Mouse (Mus musculus): ENCODE results near the gene Rps23.

The Rps23 gene

DNA sequence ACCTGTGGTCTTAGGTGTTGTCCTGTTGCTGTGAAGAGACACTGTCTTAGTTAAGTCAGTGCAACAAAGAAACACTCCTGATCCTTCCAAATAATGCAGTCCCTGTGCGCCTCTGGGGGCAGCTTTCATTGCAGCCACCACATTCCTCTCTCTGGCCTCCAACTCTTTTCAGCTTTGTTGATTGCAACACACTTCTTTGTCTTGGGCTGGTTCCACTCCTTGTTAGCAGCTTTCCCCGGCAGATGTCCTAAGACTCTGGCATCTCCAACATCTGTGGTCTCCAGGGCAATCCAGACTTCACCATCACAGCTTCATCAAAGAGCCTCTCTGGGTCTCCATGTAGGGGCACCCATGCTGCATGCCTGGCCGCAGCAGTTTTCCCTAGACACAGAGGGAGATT lies 10.5 kb downstream of the Rps23 start:
- no peak for DNase-seq (ENCODE audit: low spot score)

DNA sequence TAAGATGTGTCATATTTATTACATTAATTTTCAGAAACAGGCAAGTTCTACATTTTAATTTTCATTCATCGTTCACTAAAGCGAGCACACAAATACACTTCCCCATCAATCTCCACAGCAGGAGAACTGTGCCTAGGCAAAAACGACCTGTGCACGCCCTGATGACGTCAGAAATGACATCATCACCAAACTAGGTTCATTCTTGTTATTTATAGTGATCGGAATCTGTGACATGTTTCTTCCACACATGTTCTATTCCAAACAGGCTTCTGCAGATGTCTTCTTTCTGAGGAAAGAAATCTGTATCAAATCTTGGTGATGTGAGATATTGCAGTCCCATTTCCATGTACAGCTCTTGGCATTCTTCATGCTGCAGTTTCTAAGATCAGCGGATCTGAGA lies 13.1 kb downstream of the Rps23 start:
- DNase-seq (ENCODE audit: low spot score) = no peak

DNA sequence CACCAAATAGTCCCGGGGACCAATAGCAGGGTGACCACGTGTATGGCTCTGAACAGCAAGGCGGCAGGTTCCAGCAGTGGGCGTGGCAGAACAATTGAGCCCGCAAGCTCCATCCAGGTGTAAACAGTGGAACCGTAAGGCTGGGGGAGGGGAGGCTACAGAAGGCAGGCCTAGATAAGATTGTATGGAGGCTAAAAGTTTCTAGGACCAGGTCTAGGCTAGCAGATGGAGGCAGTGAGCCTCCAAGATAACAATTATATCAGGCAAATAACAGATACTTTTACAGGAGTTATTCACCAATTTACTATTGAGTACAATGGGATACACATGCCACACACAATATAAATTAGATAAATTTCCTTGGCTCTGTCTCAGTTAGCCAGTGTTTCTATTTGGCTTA lies 16.4 kb downstream of the Rps23 start:
- DNase-seq (ENCODE audit: low spot score) = no peak

DNA sequence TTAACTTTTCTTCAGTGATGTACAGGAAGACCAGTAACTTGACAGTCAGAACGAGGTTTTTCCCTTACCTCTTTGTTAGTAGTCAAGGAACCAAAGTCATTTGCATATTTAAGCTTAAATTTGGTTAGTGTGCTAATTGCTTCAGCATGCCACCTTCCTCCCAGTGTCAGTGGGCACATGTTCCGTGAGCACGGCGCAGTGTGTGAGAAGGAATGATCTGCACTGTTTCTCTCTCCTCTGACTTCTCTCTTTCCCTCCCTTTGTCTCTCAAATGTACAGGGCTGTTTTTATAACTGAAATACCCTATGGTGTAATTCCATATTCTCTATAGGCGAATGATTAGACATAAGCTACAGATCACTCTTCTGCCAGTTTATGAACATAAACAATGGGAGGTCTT lies 16.8 kb downstream of the Rps23 start:
- no peak for DNase-seq (ENCODE audit: low spot score)

DNA sequence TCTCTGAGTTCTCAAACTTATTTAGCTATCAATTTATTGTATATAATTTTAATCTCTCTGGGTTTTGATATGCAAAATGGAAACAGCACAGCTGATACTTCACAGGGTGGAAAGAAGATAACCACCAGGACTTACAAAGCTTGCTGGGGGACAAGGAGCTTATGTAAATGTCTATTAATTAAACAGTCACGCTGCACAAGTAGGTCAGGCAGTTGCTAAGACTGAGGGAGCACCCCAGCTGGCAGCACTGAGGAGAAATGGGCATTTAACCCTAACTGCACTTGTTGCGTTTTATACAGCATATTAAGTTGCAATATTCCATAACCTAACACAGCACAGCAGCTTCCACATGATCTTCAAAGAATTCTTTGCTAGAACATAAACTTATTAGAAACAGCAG lies 36.1 kb downstream of the Rps23 start:
- peak; percentile 70 for DNase-seq (ENCODE audit: low spot score)

DNA sequence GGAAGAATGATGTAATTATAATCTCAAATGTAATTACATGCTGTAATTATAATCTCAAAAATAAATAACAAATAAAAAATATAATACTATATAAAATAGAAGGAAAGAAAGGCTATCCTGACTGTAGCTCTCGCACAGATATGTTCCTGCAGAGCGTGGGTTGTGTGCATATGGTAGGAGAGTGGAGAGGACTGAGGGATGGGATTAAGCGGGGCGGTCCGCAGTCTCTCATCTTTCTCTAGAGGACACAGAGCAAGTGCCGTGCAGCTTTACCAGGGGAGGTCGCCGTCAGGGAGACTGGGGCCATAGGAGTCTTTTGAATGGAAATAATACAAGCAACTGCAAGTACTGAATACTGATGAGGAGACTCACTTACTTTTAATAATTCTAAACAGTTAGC lies 37.8 kb downstream of the Rps23 start:
- DNase-seq (ENCODE audit: low spot score) = no peak

DNA sequence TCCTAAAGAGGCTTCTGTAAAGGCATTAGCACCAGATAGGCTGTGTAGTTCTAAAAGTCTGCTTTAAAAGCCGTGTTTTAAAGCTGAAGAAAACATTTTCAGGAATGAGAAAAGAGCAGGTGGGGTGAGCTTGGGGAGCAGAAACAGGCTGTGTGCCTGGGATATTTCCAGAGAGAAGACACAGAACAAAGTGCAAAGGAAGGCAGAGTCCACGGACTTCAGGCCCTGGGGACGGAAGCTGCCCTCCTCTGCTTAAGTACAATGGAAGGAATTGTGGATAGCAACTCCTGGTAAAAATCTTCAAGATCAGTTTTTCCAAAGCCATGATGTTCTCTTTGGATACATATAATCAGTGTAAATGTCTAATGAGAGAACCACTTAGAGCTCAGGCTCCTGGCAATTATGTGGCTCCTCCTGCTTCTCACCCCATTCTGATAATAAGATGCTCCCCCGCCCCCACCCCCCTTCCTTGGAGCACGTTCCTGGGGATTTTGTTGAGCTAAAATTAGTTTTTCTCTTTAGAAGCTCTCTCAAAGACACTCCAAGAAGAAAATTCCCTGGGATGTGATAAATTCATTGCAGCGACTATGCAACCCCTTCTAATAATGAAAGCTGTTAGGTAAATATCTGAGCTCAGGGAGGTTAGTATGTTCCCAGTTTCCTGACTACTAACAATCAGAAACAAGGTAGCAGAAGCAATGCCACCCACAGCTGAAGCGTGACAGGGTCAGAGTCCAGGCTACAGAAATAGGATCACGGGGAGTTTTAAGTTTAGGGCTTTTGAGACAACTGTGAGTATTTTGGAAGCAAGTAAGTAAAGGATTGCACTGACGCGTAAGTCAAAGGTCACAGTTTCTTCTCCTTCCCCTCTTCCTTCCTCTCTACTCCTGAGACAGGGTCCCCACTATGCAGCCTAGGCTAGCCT lies 40.3 kb downstream of the Rps23 start:
- DNase-seq (ENCODE audit: low spot score) = no peak

DNA sequence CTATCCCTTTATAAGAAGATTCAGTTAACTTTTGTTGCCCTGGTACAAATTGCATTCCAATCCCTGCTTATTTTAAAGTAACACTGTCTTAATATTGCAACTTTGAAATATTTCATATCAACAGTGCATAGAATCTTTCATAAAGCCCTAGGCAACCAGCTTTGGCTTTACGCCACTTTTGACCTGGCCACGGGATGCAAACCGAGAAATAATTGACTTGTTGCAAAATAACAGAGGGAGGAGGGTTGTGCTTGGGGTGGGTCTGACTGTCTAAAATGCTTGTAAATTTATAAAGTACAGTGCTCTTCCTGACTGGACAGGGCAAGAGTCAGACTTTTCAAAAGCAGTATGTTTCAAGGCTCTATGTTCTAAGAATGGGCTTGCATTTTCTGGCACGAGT lies 41.8 kb downstream of the Rps23 start:
- no peak for DNase-seq (ENCODE audit: low spot score)

DNA sequence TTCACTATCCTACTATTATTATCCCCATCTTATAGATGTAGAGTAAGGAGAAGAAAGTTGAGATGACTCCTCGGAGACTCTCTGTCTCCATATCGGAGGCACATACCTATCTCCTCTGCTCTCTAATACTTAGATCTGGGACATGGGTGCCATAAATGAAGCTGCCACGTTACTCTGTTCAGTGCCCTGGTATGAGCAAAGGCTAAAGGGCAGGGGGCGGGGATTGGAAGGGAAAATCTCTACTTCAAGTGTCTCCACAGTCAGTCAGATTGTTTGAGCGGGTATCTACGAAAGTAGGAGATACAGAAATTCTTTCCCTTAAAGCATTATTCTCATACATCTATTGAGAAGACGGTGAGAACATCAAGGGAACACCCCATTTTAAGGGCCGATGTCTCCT lies 43.2 kb downstream of the Rps23 start:
- DNase-seq (ENCODE audit: low spot score) = no peak

DNA sequence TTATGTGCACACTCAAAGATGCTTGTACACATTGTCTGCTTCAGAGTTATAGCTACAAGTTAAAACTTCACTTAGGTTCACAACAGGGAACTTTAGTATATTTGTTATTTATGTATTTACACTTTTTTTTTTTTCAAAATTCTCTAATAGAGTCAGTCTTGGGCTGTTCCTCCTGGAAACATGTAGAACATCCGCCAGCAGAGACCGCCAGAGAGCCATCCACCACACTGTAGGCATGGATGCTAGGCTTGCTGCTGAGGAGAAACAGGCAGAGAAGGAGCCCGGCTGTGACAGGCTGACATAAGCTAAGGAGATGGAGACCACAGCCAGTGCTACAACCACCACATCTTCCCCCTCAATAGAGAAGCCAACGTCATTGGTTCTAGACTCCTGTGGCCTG lies 44.7 kb downstream of the Rps23 start:
- peak; percentile 86 for DNase-seq (ENCODE audit: low spot score)

DNA sequence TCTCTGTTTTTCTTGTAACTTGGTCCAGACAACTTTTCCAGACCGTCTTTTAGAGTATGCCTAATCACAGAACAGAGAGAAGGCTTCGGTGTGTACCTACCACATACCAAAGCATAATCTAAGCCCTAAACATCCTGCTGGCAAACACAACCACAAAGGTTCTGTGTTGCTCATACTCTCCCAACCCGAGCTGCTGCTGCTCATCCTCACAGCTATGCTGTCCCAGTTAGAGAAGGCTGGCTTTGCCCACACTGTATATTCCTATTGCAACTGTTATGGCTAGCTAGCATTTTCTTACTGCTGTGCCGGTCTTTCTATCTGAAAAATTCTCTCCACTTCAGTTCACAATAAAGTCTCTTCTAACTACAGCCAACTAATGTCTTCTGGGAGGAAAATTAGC lies 46.2 kb downstream of the Rps23 start:
- no peak for DNase-seq (ENCODE audit: low spot score)

DNA sequence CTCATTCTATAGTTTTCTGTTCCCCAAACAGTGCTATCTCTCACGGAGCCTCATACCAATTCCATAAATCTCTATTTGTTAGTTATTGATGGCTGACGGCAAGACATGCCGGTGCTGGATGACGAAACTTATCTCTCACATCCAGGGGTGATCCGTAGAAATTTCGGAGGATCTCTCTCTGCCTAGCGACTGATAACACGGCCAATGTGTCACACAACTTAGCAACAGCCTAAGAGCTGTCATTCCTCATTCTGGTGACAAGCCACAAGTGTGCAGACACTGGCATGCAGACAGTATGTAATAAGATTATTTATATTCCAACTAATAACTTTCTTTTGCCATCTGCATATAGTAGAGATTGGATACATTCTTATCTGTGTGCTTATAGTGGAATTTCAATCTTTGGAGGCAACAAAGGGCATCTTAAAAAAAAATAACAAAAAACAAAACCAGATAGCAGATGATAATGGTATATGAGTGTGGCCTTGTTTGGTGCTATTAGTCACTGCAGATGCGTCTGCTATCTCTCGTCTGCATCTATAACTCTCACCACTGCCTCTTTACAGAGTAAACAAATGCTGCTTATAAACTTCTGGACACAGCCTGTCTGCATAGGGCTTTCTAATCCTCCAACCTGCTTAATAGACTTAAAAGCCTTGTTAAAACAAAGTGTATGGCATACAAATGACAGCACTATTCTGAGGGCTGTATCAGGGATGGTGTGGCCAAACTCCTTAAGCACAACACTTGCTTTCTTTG lies 47.7 kb downstream of the Rps23 start:
- no peak for DNase-seq (ENCODE audit: low spot score)

DNA sequence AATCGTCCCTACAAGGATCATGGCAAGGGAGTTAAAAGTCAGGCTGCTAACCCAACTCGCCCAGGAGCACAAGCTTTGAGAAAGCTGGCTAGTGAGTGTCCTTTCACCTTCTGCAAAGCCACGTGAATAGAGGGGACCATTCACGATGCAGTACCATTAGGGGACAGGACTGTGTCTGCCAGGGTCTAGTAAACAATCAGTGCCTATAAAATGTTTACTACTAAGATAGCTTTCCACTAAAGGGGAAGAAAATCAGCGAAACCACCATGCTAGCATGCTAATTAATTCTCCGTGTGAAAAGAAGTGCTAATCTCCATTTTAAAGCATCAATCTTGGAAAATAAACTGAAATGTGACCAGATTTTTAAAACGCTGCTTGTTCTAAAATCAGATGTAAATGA lies 50.7 kb downstream of the Rps23 start:
- DNase-seq (ENCODE audit: low spot score) = no peak
